Mouse (Mus musculus) kidney, adult 2 months (tissue): ENCODE results near the gene Supt4a.

Experiments
- CTCF ChIP-seq: fragments of 200-500 bp; conservative IDR thresholded peaks from 2 replicates; pipeline ENCODE4 v1.5.1; 2011; ENCODE audit warnings: low read depth, mild to moderate bottlenecking, control low read depth, low read length, moderate library complexity, mixed read lengths; ENCODE audit not compliant: insufficient read depth, insufficient read length
- POLR2A ChIP-seq: fragments of 200-500 bp; IDR thresholded peaks from one replicate; pipeline ENCODE4 v1.6.1; 2011; ENCODE audit warnings: low read depth, low read length, control low read depth

- TF ChIP-seq CTCF (no peak), POLR2A (no peak)
These were observed 48.7 kb upstream of the Supt4a start for GRCm38 (mm10) chr11:87688478-87689203.
